Mouse (Mus musculus) hindbrain, embryonic 12.5 days (tissue): ENCODE measurements around the gene Lta. TPM values are rescaled to one million over a fixed set of nuclear protein-coding genes. Genes with fewer than 3 reads are reported as not detected.

Source experiments
- ATAC-seq: fragments of 200-750 bp; cut with Nextera tagmentation; 2 replicates; pipeline ENCODE4 v1.8.0; 2017; ENCODE audit warnings: moderate TSS enrichment; ENCODE audit not compliant: low FRiP score
- H3K27ac ChIP-seq: fragments of 300-500 bp; sonication (generic); 2 replicates; pipeline ENCODE4 v1.5.1; 2016; ENCODE audit warnings: mild to moderate bottlenecking
- H3K27me3 ChIP-seq: fragments of 300-500 bp; sonication (generic); 2 replicates; pipeline ENCODE4 v1.6.1; 2016; ENCODE audit warnings: mild to moderate bottlenecking
- H3K36me3 ChIP-seq: fragments of 300-500 bp; sonication (generic); 2 replicates; pipeline ENCODE4 v1.6.1; 2016; ENCODE audit warnings: mild to moderate bottlenecking
- H3K4me1 ChIP-seq: fragments of 300-500 bp; sonication (generic); 2 replicates; pipeline ENCODE4 v1.6.1; 2016
- H3K4me2 ChIP-seq: fragments of 300-500 bp; sonication (generic); replicated peaks from 2 replicates; pipeline ENCODE4 v1.6.1; 2016; ENCODE audit warnings: mild to moderate bottlenecking
- H3K4me3 ChIP-seq: fragments of 300-500 bp; sonication (generic); 2 replicates; pipeline ENCODE4 v1.5.1; 2016; ENCODE audit warnings: mild to moderate bottlenecking
- H3K9ac ChIP-seq: fragments of 300-500 bp; sonication (generic); 2 replicates; pipeline ENCODE4 v1.6.1; 2016; ENCODE audit warnings: mild to moderate bottlenecking, moderate library complexity
- H3K9me3 ChIP-seq: fragments of 300-500 bp; sonication (generic); replicated peaks from 2 replicates; pipeline ENCODE4 v1.6.1; 2016; ENCODE audit warnings: mild to moderate bottlenecking
- WGBS: fragments of 180-500 bp; shearing (Covaris S2); methylation state at CpG from one replicate; pipeline ENCODE4 v1.1.7; 2016; 5-methylcytosine and 5-hydroxymethylcytosine counted together
- polyA plus RNA-seq: library from polyadenylated mRNA; unstranded; fragments of >200 nt; fragmentation: Nextera tagmentation; extraction: Ambion mirVana; gene quantifications from 2 replicates; pipeline ENCODE4 v1.2.1, GENCODE M21; 2016

Lta gene
- polyA plus RNA-seq = not detected in 2 replicates

- 0 out of 2 replicates have a peak within 1 kb of the TSS, but pooled peaks have one; percentile 18 for H3K9ac ChIP-seq
- H3K4me3 ChIP-seq = no peak within 1 kb of the TSS
- WGBS = 27% methylated on average over 20 of the region's 20 CpGs
- H3K27me3 ChIP-seq = peaks cover 45% of the 10 kb centered on the region
- H3K36me3 ChIP-seq = no peaks in the 10 kb centered on the region
- no peak within 1 kb of the TSS for H3K4me2 ChIP-seq
- no peak for ATAC-seq
- no peak within 1 kb of the TSS for H3K27ac ChIP-seq
- H3K4me1 ChIP-seq = no peaks in the 10 kb centered on the region
- H3K9me3 ChIP-seq = no peaks in the 10 kb centered on the region
Measured at GRCm38 (mm10) chr17:35204494-35205379, at the start of gene Lta. Gene Lta, minus strand, starts transcription at chr17:35205351.

GRCm38 (mm10) chr17:35254241-35255098 lies 49.3 kb upstream of the Lta start:
- ATAC-seq = peak; percentile 26; the same call in 1 of the 2 replicates
- no peak overlapping the region for H3K4me2 ChIP-seq
- peaks cover 48% of the 10 kb centered on the region for H3K36me3 ChIP-seq
- H3K9me3 ChIP-seq = no peaks in the 10 kb centered on the region
- WGBS = 58% methylated on average over 11 of the region's 11 CpGs
- H3K4me3 ChIP-seq = no peak overlapping the region
- no peak overlapping the region for H3K27ac ChIP-seq
- no peak overlapping the region for H3K9ac ChIP-seq
- H3K27me3 ChIP-seq = 0 out of 2 replicates have a peak, but pooled peaks cover 2% of the 10 kb centered on the region
- peaks cover 3% of the 10 kb centered on the region for H3K4me1 ChIP-seq

- Histone ChIP-seq H3K4me3 (no peak overlapping the region), H3K4me1 (peaks cover 3% of the 10 kb centered on the region), H3K27me3 (no peaks in the 10 kb centered on the region), H3K27ac (no peak overlapping the region), H3K9me3 (no peaks in the 10 kb centered on the region), H3K4me2 (no peak overlapping the region), H3K36me3 (peaks cover 57% of the 10 kb centered on the region), H3K9ac (no peak overlapping the region)
- ATAC-seq = no peak
- 88% methylated on average over 32 of the region's 32 CpGs for WGBS
Measured at GRCm38 (mm10) chr17:35253293-35254093, 48.3 kb upstream of the Lta start.

DNA sequence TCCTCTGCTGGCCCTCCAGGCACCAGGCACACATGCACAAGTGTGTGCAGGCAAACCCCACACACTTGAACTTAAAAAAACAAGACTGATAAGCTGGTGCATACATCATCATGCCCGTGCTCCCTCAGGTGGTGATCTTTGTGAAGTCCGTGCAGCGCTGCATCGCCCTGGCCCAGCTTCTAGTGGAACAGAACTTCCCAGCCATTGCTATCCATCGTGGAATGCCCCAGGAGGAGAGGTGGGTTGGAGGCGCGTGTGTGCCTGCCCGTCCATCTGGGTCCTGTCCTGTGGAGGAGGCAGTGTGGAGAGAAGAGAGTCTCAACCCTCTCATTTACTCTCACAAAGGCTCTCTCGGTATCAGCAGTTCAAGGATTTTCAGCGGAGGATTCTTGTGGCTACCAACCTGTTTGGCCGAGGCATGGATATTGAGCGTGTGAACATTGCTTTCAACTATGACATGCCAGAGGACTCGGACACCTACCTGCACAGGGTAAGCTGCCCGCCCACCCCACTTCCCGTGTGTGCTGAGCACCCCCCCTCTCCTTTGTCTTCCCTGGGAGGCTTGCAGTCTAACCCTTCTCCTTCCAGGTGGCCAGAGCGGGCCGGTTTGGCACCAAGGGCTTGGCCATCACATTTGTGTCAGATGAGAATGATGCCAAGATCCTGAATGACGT lies 47.6 kb upstream of the Lta start:
- Histone ChIP-seq H3K4me3 (no peak overlapping the region), H3K4me1 (peaks cover under 1% of the 10 kb centered on the region; the same call in 1 of the 2 replicates), H3K36me3 (peaks cover 65% of the 10 kb centered on the region), H3K27ac (no peak overlapping the region), H3K9ac (no peak overlapping the region), H3K27me3 (no peaks in the 10 kb centered on the region), H3K9me3 (no peaks in the 10 kb centered on the region), H3K4me2 (no peak overlapping the region)
- WGBS = 87% methylated on average over 18 of the region's 18 CpGs
- ATAC-seq = no peak

GRCm38 (mm10) chr17:35251981-35252380 lies 46.8 kb upstream of the Lta start:
- Histone ChIP-seq H3K9me3 (no peaks in the 10 kb centered on the region), H3K27ac (no peak overlapping the region), H3K9ac (no peak overlapping the region), H3K36me3 (peaks cover 72% of the 10 kb centered on the region), H3K4me1 (no peaks in the 10 kb centered on the region), H3K4me2 (no peak overlapping the region), H3K4me3 (no peak overlapping the region), H3K27me3 (no peaks in the 10 kb centered on the region)
- ATAC-seq = no peak
- WGBS = 84% methylated on average over 5 of the region's 5 CpGs

DNA sequence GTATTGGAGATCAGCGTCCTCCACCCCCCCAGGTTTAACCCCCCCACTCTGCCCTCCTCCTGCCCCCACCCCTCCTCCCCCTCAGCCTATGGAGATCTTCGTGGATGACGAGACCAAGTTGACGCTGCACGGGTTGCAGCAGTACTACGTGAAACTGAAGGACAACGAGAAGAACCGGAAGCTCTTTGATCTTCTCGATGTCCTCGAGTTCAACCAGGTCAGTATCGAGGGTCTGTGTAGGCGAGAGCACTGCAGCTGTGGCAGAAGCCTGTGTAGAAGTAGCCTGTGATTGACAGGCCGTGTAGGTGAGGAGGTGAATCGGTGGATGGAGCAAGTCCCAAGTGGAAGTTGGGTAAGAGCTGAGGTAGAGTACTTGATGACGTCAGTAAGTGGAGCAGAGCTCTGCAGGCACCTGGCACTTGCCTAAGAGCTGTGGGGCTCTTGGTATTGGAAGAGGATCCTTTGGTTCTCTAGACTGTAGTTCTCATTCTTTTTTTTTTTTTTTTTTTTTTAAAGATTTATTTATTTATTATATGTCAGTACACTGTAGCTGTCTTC lies 46.1 kb upstream of the Lta start:
- 87% methylated on average over 15 of the region's 15 CpGs for WGBS
- Histone ChIP-seq H3K4me1 (peaks cover 4% of the 10 kb centered on the region), H3K27me3 (no peaks in the 10 kb centered on the region), H3K9ac (no peak overlapping the region; the same call in 1 of the 2 replicates), H3K27ac (no peak overlapping the region), H3K4me3 (no peak overlapping the region), H3K36me3 (peaks cover 80% of the 10 kb centered on the region), H3K9me3 (no peaks in the 10 kb centered on the region), H3K4me2 (no peak overlapping the region)
- ATAC-seq = no peak

DNA sequence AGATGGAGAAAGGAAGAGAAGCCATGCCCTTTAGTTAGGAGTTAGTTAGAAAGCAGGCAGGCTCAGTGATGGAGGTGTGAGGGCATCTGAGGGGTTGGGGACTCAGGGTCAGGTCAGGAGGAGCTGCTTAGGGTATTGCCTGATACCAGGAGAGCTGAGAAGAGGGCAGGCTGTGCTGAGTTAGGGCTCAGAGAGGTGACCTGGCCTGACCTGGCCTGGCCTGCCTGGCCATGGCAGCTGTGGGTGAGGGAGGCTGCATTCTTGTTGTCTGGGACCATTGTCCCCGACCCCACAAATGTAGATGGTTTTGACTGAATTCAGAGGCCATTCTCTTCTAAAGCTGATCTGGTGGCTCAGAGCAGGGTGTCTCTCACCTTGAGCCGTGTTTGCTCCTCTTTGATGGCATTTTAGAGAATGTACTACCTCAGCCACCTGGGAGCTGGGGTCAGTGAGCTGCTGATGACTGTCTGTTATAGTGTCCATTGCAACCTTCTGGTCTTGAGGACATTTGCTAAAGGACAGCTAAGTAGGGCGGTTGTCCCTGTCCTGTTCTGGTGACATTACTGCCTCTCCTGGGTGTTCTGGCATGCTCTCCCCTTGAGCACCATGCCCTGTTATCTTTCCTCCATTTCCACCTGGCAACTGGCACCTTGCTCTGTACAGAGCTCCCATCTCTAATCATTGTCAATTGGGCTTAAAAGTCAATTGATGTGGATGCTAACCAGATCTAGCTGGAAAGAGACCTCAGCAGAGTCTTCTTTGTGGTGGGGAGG lies 45.4 kb upstream of the Lta start:
- Histone ChIP-seq H3K4me1 (peaks cover 11% of the 10 kb centered on the region), H3K36me3 (peaks cover 87% of the 10 kb centered on the region), H3K9ac (no peak overlapping the region), H3K9me3 (no peaks in the 10 kb centered on the region), H3K4me2 (no peak overlapping the region), H3K27ac (no peak overlapping the region), H3K4me3 (no peak overlapping the region), H3K27me3 (no peaks in the 10 kb centered on the region)
- WGBS = 92% methylated on average over 3 of the region's 3 CpGs
- no peak for ATAC-seq

GRCm38 (mm10) chr17:35249451-35250197 lies 44.5 kb upstream of the Lta start:
- ATAC-seq = no peak
- WGBS = 89% methylated on average over 19 of the region's 19 CpGs

GRCm38 (mm10) chr17:35248986-35249385 lies 43.8 kb upstream of the Lta start:
- H3K4me1 ChIP-seq = peaks cover 27% of the 10 kb centered on the region
- ATAC-seq = no peak
- no peak overlapping the region for H3K27ac ChIP-seq
- WGBS = 86% methylated on average over 14 of the region's 14 CpGs
- no peak overlapping the region for H3K9ac ChIP-seq
- no peaks in the 10 kb centered on the region for H3K27me3 ChIP-seq
- no peak overlapping the region for H3K4me3 ChIP-seq
- H3K36me3 ChIP-seq = peaks cover 97% of the 10 kb centered on the region
- no peak overlapping the region for H3K4me2 ChIP-seq
- no peaks in the 10 kb centered on the region for H3K9me3 ChIP-seq

More at GRCm38 (mm10) chr17:35249451-35250197, 44.5 kb upstream of the Lta start:
- Histone ChIP-seq H3K27me3 (no peaks in the 10 kb centered on the region), H3K9me3 (no peaks in the 10 kb centered on the region), H3K4me1 (peaks cover 21% of the 10 kb centered on the region), H3K4me2 (no peak overlapping the region), H3K27ac (no peak overlapping the region), H3K4me3 (no peak overlapping the region), H3K36me3 (peaks cover 94% of the 10 kb centered on the region), H3K9ac (peak overlapping the region; percentile 27; the same call in 1 of the 2 replicates)

GRCm38 (mm10) chr17:35247144-35247543 lies 42.0 kb upstream of the Lta start:
- Histone ChIP-seq H3K36me3 (peaks cover 87% of the 10 kb centered on the region), H3K27ac (no peak overlapping the region), H3K9me3 (no peaks in the 10 kb centered on the region), H3K9ac (no peak overlapping the region), H3K4me2 (no peak overlapping the region), H3K4me3 (no peak overlapping the region), H3K27me3 (no peaks in the 10 kb centered on the region), H3K4me1 (peaks cover 36% of the 10 kb centered on the region)
- WGBS = 91% methylated on average over 7 of the region's 7 CpGs
- ATAC-seq = no peak
